Mouse (Mus musculus) cortical plate, adult 2 months (tissue): ENCODE data around the gene Dnah1. TPM values are rescaled to one million over a fixed set of nuclear protein-coding genes. Genes with fewer than 3 reads are reported as not detected.

Experiments
- H3K27ac ChIP-seq: fragments of 200-500 bp; 2 replicates; pipeline ENCODE4 v1.5.1; 2012; ENCODE audit warnings: low read length, control low read depth, inconsistent platforms; ENCODE audit not compliant: insufficient read depth
- H3K4me1 ChIP-seq: fragments of 200-500 bp; 2 replicates; pipeline ENCODE4 v1.6.1; 2011; ENCODE audit warnings: low read length; ENCODE audit not compliant: control insufficient read depth, insufficient read depth
- H3K4me3 ChIP-seq: fragments of 200-500 bp; 2 replicates; pipeline ENCODE4 v1.5.1; 2011; ENCODE audit warnings: mild to moderate bottlenecking, low read length, control low read depth; ENCODE audit not compliant: insufficient read depth
- CTCF ChIP-seq: fragments of 200-500 bp; IDR thresholded peaks from 2 replicates; pipeline ENCODE4 v1.5.1; 2011; ENCODE audit warnings: mild to moderate bottlenecking, control low read depth, low read length; ENCODE audit not compliant: insufficient read depth; ENCODE audit errors: extremely low read depth
- POLR2A ChIP-seq: fragments of 200-500 bp; IDR thresholded peaks from 2 replicates; pipeline ENCODE4 v1.6.1; 2011; ENCODE audit warnings: mild to moderate bottlenecking, low read length, control low read depth; ENCODE audit not compliant: insufficient read depth; ENCODE audit errors: extremely low read depth
- polyA plus RNA-seq: library from polyadenylated mRNA; depleted of rRNA; stranded (reverse); fragments of >200 nt; gene quantifications from 2 replicates; pipeline ENCODE4 v1.2.3, GENCODE M21; 2012

Dnah1 gene
- polyA plus RNA-seq, 1 experiment, result 6.0 TPM

DNA sequence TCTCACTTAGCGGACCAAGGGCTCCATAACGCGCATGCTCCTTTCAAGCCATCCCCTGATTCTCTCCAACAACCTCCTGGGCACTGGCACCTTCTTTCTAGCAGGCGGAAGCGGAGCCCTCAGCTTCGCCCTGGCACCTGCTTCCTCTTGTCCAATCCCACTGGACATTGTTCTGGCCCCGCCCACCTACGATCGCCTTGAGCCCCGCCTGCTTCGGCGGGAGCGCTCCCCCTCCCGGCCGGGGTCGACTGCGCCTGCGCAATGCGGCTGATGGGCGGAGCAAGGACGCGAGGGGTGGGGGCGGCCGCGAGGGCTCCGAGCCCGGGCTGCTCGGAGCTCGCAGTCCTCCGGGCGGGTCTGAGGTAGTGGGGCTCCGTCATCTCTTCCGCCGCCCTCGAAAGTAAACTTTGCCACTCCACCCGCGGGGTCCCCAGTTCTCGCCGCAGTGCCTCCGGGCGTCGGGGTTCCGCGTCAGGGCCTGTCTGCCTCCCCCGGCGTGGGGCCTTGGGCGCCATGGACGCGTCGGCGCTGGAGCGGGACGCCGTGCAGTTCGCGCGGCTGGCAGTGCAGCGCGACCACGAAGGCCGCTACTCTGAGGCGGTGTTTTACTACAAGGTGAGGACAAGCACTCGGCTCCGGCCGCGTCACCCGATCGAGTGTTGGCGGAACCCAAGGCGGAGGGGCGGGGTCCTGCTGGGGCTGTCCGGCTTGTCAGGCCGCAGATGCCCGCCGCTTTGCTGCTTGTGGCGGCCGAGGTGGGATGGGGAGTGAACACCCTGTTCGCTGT is 12.9 kb upstream of the Dnah1 start, which contains the start of gene Capn7:
TSS of gene Capn7 (plus strand) at position 270 of the 787 bp plus-strand sequence.
- peaks cover 3% of the 10 kb centered on the region; the same call in 1 of the 2 replicates for H3K4me1 ChIP-seq
- peak; percentile 96 for TF ChIP-seq POLR2A
- no peak for TF ChIP-seq CTCF

DNA sequence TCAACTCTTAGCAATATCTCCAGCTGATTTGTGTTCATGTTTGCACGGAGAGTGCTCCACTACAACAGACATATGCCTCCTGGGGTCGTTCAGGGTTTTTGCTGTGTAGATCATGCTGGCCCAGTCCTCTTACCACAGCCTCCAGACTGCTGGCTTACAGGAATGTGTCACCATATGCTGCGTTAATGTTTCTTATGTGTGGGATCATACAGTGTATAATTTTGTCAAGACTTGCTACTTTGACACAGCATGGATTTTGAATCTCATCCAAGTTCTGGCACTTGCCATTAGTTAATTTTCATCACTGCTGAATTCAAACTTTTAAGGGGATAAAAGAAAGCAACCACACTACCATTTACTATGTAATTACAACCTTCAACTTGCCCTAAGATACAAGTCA is 12.1 kb upstream of the Dnah1 start:
- TF ChIP-seq POLR2A, result no peak
- TF ChIP-seq CTCF, result no peak
- peak overlapping the region; percentile 87; the same call in 1 of the 2 replicates for H3K4me3 ChIP-seq
- H3K27ac ChIP-seq, result no peak overlapping the region
- peaks cover 3% of the 10 kb centered on the region; the same call in 1 of the 2 replicates for H3K4me1 ChIP-seq

More for the DNA sequence above, 12.9 kb upstream of the Dnah1 start, which contains the start of gene Capn7:
- Histone ChIP-seq H3K4me3 (peak within 1 kb of the TSS; percentile 87), H3K27ac (peak within 1 kb of the TSS; percentile 85)

DNA sequence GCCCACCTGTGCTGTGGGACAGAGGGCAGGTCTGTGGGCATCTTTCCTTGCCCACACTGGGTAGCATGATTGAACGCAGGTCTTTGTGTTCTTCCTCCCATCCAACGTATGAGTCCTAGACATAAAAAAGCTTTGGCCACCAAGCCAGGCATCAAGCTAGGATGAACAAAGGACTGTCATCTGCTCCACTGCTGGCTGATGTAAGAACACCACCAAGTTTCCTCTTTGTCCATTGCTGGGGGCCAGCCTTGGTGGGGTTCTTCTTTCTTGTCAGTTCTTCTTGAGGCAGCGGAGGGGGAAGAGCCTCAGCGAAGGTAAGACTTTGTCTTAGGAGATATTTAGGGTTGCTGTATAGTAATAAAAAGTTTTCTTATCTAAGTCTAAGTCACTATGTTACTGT is 7.3 kb upstream of the Dnah1 start:
- no peak overlapping the region for H3K4me3 ChIP-seq
- no peak overlapping the region for H3K27ac ChIP-seq
- 0 out of 2 replicates have a peak, but pooled peaks cover 1% of the 10 kb centered on the region for H3K4me1 ChIP-seq
- TF ChIP-seq POLR2A (no peak), CTCF (no peak)

DNA sequence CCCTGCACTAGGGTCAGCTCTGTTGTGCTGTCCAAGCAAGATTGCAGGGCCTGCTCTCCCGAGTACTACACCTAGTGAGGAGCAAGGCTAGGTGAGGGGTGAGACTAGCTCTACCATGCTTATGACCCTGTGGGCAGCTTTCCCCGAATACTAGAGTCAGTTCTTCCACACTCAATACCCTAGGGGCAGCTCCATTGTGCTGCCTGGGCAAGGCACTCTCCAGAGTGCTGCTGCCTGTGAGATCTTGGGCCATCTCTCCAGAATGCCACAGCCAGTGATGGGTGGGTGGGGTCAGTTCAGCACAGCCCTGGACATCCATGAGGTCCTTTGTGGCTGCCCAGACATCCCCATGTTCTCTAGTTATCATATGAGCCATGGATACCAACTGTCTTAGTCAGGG is 6.0 kb upstream of the Dnah1 start:
- no peak for TF ChIP-seq CTCF
- Histone ChIP-seq H3K4me1 (no peaks in the 10 kb centered on the region), H3K27ac (no peak overlapping the region), H3K4me3 (no peak overlapping the region)

DNA sequence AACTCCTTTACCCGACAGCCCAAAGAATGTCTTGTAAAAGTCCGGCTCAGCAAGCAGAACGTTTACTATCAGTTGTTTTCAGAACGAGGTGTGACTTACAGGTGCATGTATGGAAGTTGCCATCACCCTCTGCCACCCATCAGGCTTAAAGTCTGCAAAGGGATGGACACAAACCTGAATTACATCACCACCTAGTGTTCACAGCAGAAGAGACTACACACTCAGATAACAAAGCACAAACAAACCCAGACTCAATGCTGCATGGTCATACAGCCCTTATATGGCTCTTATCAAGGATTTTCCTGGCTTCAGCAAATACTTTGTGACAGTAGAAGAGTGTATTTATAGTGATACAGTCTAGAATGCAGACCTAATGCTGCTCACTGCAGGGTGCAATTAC is 4.0 kb upstream of the Dnah1 start:
- TF ChIP-seq POLR2A (no peak), CTCF (peak; percentile 20; the same call in 1 of the 2 replicates)
- H3K4me1 ChIP-seq, result no peaks in the 10 kb centered on the region
- H3K27ac ChIP-seq, result no peak overlapping the region
- no peak overlapping the region for H3K4me3 ChIP-seq

DNA sequence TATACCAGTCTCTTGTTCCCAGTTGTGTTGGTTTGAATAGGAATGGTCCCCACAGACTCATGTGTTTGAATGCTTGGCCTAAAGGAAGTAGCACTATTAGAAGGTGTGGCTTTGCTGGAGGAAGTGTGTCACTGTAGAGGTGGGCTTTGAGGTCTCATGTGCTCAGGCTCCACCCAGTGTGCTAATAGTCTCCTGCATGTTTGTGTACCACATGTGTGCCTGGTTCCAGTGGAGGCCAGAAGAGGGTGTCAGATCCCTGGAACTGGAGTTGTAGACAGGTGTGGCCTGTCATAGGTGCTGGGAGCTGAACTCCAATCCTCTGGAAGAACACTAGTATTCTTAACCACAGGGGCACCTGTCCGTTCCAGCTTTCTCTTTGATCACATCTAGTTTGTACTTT is 3.5 kb upstream of the Dnah1 start:
- TF ChIP-seq POLR2A (no peak), CTCF (no peak)
- H3K4me1 ChIP-seq, result no peaks in the 10 kb centered on the region
- no peak overlapping the region for H3K27ac ChIP-seq
- H3K4me3 ChIP-seq, result no peak overlapping the region

DNA sequence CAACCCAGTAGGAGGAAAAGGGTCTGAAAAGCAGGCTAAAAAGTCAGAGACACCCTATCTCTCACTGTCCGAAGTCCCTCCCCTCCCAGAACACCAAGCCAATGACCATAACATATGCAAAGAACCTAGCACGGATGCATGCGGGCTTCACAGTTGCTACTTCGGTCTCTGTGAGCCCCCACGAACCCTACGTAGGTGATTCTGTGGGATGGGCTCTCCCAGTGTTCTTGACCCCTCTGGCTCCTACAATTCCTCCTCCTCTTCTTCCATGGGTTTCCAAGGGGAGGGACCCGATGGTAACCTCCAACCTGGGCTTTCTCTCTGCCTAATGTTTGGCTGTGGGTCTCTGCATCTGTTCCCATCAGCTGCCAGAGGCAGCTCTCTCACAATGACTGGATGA is 3.1 kb upstream of the Dnah1 start:
- TF ChIP-seq CTCF (no peak), POLR2A (no peak)
- Histone ChIP-seq H3K27ac (no peak overlapping the region), H3K4me3 (no peak overlapping the region), H3K4me1 (no peaks in the 10 kb centered on the region)

DNA sequence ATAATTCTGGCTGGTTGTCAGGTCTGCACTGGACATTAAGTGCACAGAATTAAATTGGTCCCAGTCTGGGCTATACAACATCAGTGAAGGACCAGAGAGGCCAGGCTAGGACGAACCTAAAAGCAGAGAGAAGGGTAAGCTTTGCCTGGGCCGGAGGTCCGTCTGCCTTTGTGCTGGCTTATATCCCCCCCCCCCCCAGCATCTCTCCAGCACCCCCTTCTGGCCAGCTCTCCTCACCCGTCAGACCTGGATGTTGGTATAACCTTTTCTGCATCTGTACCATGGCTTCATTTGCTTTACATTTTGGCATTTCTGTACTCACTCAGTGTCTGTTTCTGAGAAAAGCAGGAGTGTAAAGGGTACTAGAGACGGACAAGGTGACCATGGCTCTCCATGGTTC is 1.9 kb upstream of the Dnah1 start:
- TF ChIP-seq CTCF (no peak), POLR2A (no peak)
- H3K4me3 ChIP-seq, result no peak overlapping the region
- no peak overlapping the region for H3K27ac ChIP-seq
- no peaks in the 10 kb centered on the region for H3K4me1 ChIP-seq

DNA sequence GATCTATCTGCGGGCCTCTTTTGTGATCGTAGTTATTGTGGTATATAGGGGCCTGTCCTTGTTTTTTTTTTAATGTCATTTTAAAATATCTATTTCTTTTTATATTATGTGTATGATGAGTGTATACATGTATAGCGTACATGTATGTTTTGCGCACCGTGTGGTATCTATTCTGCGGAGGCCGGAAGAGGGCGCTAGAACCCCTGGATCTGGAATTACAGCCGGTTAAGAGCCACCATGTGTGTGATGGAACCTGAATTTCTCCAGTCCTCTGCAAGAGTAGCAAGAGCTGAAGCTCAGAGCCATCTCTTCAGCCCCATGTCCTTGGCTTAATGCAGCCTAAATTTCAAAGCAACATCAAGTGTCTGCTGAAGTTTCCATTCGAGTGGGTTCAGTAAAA is 1.2 kb upstream of the Dnah1 start:
- TF ChIP-seq POLR2A (no peak), CTCF (no peak)

DNA sequence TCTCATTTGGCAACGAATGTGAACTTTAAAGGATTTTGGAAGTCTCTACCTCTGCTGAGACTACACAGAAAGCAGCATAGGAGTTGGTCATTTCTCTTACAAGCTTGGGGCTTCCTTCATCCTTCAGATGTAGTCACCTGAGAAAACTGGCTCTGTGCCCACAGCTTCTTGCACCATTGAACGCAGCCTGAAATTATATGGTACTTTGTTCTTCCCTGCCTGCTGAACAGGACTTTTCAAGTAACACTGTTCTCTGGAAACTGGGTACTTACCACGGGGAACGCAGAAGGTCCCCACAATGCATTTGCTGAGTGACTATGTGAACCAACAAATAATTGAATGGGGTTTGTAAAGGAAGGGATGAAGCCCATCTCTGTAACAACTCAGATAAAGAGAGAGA is 507 bp downstream of the Dnah1 start:
- H3K4me3 ChIP-seq, result no peak overlapping the region
- H3K4me1 ChIP-seq, result no peaks in the 10 kb centered on the region
- TF ChIP-seq POLR2A (no peak), CTCF (no peak)
- H3K27ac ChIP-seq, result no peak overlapping the region

More for the DNA sequence above, 1.2 kb upstream of the Dnah1 start:
- Histone ChIP-seq H3K27ac (no peak overlapping the region), H3K4me1 (no peaks in the 10 kb centered on the region), H3K4me3 (no peak overlapping the region)

DNA sequence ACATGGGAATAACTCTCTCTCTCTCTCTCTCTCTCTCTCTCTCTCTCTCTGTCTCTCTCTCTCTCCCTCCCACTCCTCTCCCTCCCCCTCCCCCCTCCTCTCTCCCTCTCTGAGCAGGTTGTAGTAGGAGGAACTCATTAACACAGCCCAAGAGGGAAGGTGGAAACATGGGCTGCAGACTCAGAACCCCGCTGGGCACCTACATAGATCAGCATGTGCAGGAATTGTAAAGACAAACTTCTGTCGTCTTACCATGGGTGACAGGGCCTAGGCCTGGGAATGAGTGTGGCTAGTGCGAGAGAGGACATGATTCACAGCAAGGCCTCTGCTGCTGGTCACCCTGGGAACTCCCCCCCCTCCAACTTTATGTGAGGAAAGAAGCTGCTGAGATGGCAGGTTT is 1.5 kb downstream of the Dnah1 start:
- Histone ChIP-seq H3K4me1 (no peaks in the 10 kb centered on the region), H3K27ac (no peak overlapping the region), H3K4me3 (no peak overlapping the region)
- TF ChIP-seq POLR2A (no peak), CTCF (no peak)
